26 mouse cellular contexts compared by ENCODE assay signal in the genomic region with DNA sequence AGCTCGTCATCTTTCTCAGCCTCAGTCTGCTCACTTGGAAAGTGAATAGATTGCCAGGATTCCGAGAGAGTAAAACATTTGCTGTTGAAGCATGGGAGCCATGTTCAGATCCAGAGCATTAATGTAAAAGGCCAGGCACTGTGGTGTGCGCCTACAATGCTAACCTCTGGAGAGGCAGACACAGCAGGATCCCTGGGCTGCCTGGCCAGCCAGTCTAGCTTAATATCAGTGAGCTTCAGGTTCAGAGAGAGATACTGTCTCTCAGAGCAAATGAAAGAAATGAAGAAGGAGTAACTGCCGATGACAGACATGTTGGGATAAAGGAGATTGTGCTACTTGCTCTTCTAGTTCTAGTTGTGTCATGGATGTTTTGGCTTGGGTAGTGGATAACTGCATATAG.
DNase-seq lines count a peak whose midpoint lies in the region; ATAC-seq and TF ChIP-seq lines count a peak whose summit lies in the region.
"Had no signal": no experiment of that assay in that cellular context is flagged by ENCODE, and none has a peak within 500 bp of the region (broad histone marks: within the 10 kb centered on the region; RNA-seq: fewer than 3 reads in every experiment).

No protein-coding gene starts in this region.

- no peak for TF ChIP-seq EP300 in liver, postnatal 0 days (IDR thresholded peaks at IDR 0.05; ENCODE audit: low read depth)
- no peak for TF ChIP-seq EP300 in lung, postnatal 0 days (IDR thresholded peaks at IDR 0.05)

- TF ChIP-seq POLR2A in kidney, adult 2 months (IDR thresholded peaks at IDR 0.05; ENCODE audit: low read depth, low read length), result no peak

- no peak overlapping the region for H3K4me2 ChIP-seq in heart, embryonic 11.5 days
- peak overlapping the region; percentile 19; the same call in 1 of the 2 replicates for H3K4me2 ChIP-seq in liver, embryonic 11.5 days
- H3K4me2 ChIP-seq in liver, postnatal 0 days (ENCODE audit: low read depth, low read length), result peak overlapping the region; percentile 65
- H3K4me2 ChIP-seq in lung, postnatal 0 days (replicated peaks; ENCODE audit: low read depth, low read length), result no peak overlapping the region
- H3K4me2 ChIP-seq: embryonic facial prominence, embryonic 12.5 days; forebrain, embryonic 15.5 days; hindbrain, embryonic 14.5 days; limb, embryonic 13.5 days; lung, embryonic 14.5 days; neural tube, embryonic 15.5 days had no signal

- ATAC-seq in heart, embryonic 11.5 days (replicated peaks; ENCODE audit: insufficient number of reproducible peaks, low FRiP score, low TSS enrichment), result no peak
- ATAC-seq in liver, embryonic 11.5 days (replicated peaks; ENCODE audit: low FRiP score), result no peak
- no peak for ATAC-seq in liver, postnatal 0 days
- no peak for ATAC-seq in lung, postnatal 0 days
- ATAC-seq: forebrain, embryonic 15.5 days; Patski had no signal

- H3K27me3 ChIP-seq in heart, embryonic 11.5 days (ENCODE audit: control insufficient read depth, insufficient read depth, low read length), result no peaks in the 10 kb centered on the region
- no peaks in the 10 kb centered on the region for H3K27me3 ChIP-seq in heart, embryonic 10.5 days (ENCODE audit: insufficient read depth, poor library complexity, severe bottlenecking)
- H3K27me3 ChIP-seq in liver, embryonic 11.5 days (replicated peaks; ENCODE audit: control insufficient read depth, insufficient read depth, low read length), result no peaks in the 10 kb centered on the region
- no peaks in the 10 kb centered on the region for H3K27me3 ChIP-seq in liver, postnatal 0 days (ENCODE audit: insufficient read depth, low read length)
- H3K27me3 ChIP-seq in lung, postnatal 0 days (replicated peaks; ENCODE audit: insufficient read depth, low read length), result no peaks in the 10 kb centered on the region
- no peaks in the 10 kb centered on the region for H3K27me3 ChIP-seq in kidney, adult 2 months (replicated peaks; ENCODE audit: control insufficient read depth, insufficient read depth, low read length)
- H3K27me3 ChIP-seq: embryonic facial prominence, embryonic 12.5 days; forebrain, embryonic 15.5 days; limb, embryonic 13.5 days; neural tube, embryonic 15.5 days; Patski had no signal

- H3K36me3 ChIP-seq in heart, embryonic 11.5 days (ENCODE audit: control insufficient read depth, insufficient read depth, low read length), result no peaks in the 10 kb centered on the region
- H3K36me3 ChIP-seq in heart, embryonic 10.5 days, result no peaks in the 10 kb centered on the region
- no peaks in the 10 kb centered on the region for H3K36me3 ChIP-seq in liver, embryonic 11.5 days (ENCODE audit: control insufficient read depth, insufficient read depth, low read length)
- H3K36me3 ChIP-seq in liver, postnatal 0 days (replicated peaks; ENCODE audit: insufficient read depth, low read length), result peaks cover 3% of the 10 kb centered on the region
- H3K36me3 ChIP-seq in lung, postnatal 0 days (ENCODE audit: insufficient read depth, low read length), result no peaks in the 10 kb centered on the region
- H3K36me3 ChIP-seq in kidney, adult 2 months (ENCODE audit: control insufficient read depth, insufficient read depth, low read length), result no peaks in the 10 kb centered on the region
- H3K36me3 ChIP-seq: embryonic facial prominence, embryonic 12.5 days; forebrain, embryonic 15.5 days; limb, embryonic 13.5 days; midbrain, embryonic 10.5 days; neural tube, embryonic 15.5 days had no signal

- no peaks in the 10 kb centered on the region for H3K9me3 ChIP-seq in heart, embryonic 11.5 days (replicated peaks; ENCODE audit: control insufficient read depth, low read length)
- H3K9me3 ChIP-seq in heart, embryonic 10.5 days, result no peaks in the 10 kb centered on the region
- H3K9me3 ChIP-seq in liver, embryonic 11.5 days (ENCODE audit: control insufficient read depth, low read length), result no peaks in the 10 kb centered on the region
- no peaks in the 10 kb centered on the region for H3K9me3 ChIP-seq in liver, postnatal 0 days (ENCODE audit: low read length)
- no peaks in the 10 kb centered on the region for H3K9me3 ChIP-seq in lung, postnatal 0 days (ENCODE audit: low read length)
- H3K9me3 ChIP-seq: embryonic facial prominence, embryonic 12.5 days; forebrain, embryonic 15.5 days; limb, embryonic 13.5 days; midbrain, embryonic 10.5 days; neural tube, embryonic 15.5 days had no signal

- WGBS in heart, embryonic 11.5 days (ENCODE audit: insufficient replicate concordance), result 65% methylated on average over 4 of the region's 4 CpGs
- 61% methylated on average over 4 of the region's 4 CpGs for WGBS in heart, embryonic 10.5 days
- WGBS in liver, embryonic 11.5 days, result 41% methylated on average over 4 of the region's 4 CpGs
- WGBS in liver, postnatal 0 days (ENCODE audit: insufficient replicate concordance), result 53% methylated on average over 4 of the region's 4 CpGs
- 73% methylated on average over 4 of the region's 4 CpGs for WGBS in lung, postnatal 0 days
- 90% methylated on average over 4 of the region's 4 CpGs for WGBS in kidney, adult 2 months

- H3K9ac ChIP-seq in heart, embryonic 11.5 days (ENCODE audit: low read depth, low read length), result no peak overlapping the region; the same call in 1 of the 2 replicates
- no peak overlapping the region; the same call in 1 of the 2 replicates for H3K9ac ChIP-seq in liver, embryonic 11.5 days (ENCODE audit: low read depth, low read length)
- H3K9ac ChIP-seq in liver, postnatal 0 days (replicated peaks), result peak overlapping the region; percentile 41; the same call in 1 of the 2 replicates
- H3K9ac ChIP-seq in lung, postnatal 0 days (replicated peaks; ENCODE audit: low read depth), result no peak overlapping the region
- H3K9ac ChIP-seq: embryonic facial prominence, embryonic 12.5 days; forebrain, embryonic 15.5 days; hindbrain, embryonic 14.5 days; limb, embryonic 13.5 days; lung, embryonic 14.5 days; neural tube, embryonic 15.5 days had no signal

- no peak for DNase-seq in heart, embryonic 10.5 days (ENCODE audit: low spot score)
- DNase-seq in c-Kit-negative CD71-positive TER-119-positive erythroid progenitor cells, embryonic 14.5 days (ENCODE audit: low read depth, low spot score), result peak; percentile 54
- no peak for DNase-seq in liver, embryonic 11.5 days (ENCODE audit: low spot score)
- no peak for DNase-seq in liver, postnatal 0 days
- DNase-seq in lung, postnatal 0 days (ENCODE audit: low spot score), result no peak
- no peak for DNase-seq in gastrocnemius, adult 8-10 months (ENCODE audit: low spot score in 2 of 2)
- DNase-seq in kidney, adult 2 months, result no peak
- DNase-seq: adrenal gland, postnatal 36 days; cerebellum, adult 18-20 months; cerebellum, postnatal 14 days; gastrocnemius, postnatal 25 days; heart, postnatal 4 days; kidney, adult 8-10 months; kidney, postnatal 14 days; layer of hippocampus, postnatal 36 days; lung, embryonic 14.5 days; lung, postnatal 36 days had no signal

- no peak for TF ChIP-seq CTCF in liver, postnatal 0 days (IDR thresholded peaks at IDR 0.05; ENCODE audit: low read depth)
- TF ChIP-seq CTCF in lung, postnatal 0 days (IDR thresholded peaks at IDR 0.05), result no peak
- TF ChIP-seq CTCF in kidney, adult 2 months (conservative IDR thresholded peaks at IDR 0.05; ENCODE audit: insufficient read depth, insufficient read length, low read depth, low read length), result no peak

- no peak overlapping the region for H3K4me3 ChIP-seq in heart, embryonic 11.5 days (ENCODE audit: low read depth, low read length)
- H3K4me3 ChIP-seq in heart, embryonic 10.5 days, result no peak overlapping the region
- no peak overlapping the region for H3K4me3 ChIP-seq in liver, embryonic 11.5 days (ENCODE audit: low read depth, low read length)
- no peak overlapping the region for H3K4me3 ChIP-seq in liver, postnatal 0 days (ENCODE audit: low read depth, low read length)
- H3K4me3 ChIP-seq in lung, postnatal 0 days (ENCODE audit: low read depth, low read length), result no peak overlapping the region
- no peak overlapping the region for H3K4me3 ChIP-seq in kidney, adult 2 months (ENCODE audit: insufficient read depth, low read depth, low read length)
- H3K4me3 ChIP-seq: embryonic facial prominence, embryonic 12.5 days; forebrain, embryonic 15.5 days; limb, embryonic 13.5 days; midbrain, embryonic 10.5 days; neural tube, embryonic 15.5 days had no signal

- peak overlapping the region; percentile 41; the same call in 1 of the 2 replicates for H3K27ac ChIP-seq in heart, embryonic 11.5 days (ENCODE audit: low read depth, low read length)
- no peak overlapping the region for H3K27ac ChIP-seq in heart, embryonic 10.5 days
- peak overlapping the region; percentile 65 for H3K27ac ChIP-seq in liver, embryonic 11.5 days (ENCODE audit: low read depth, low read length)
- peak overlapping the region; percentile 73 for H3K27ac ChIP-seq in liver, postnatal 0 days (ENCODE audit: low read depth)
- H3K27ac ChIP-seq in lung, postnatal 0 days (ENCODE audit: low read length), result no peak overlapping the region
- H3K27ac ChIP-seq in kidney, adult 2 months (ENCODE audit: insufficient read depth, low read depth, low read length), result no peak overlapping the region
- H3K27ac ChIP-seq: embryonic facial prominence, embryonic 12.5 days; forebrain, embryonic 15.5 days; hindbrain, embryonic 14.5 days; limb, embryonic 13.5 days; midbrain, embryonic 10.5 days; neural tube, embryonic 15.5 days; stomach, postnatal 0 days had no signal

- peaks cover 12% of the 10 kb centered on the region; the same call in 1 of the 2 replicates for H3K4me1 ChIP-seq in heart, embryonic 11.5 days (ENCODE audit: control insufficient read depth, insufficient read depth, low read length)
- H3K4me1 ChIP-seq in heart, embryonic 10.5 days, result peaks cover 10% of the 10 kb centered on the region; the same call in 1 of the 2 replicates
- H3K4me1 ChIP-seq in liver, embryonic 11.5 days (replicated peaks; ENCODE audit: control insufficient read depth, insufficient read depth, low read length), result peaks cover 66% of the 10 kb centered on the region
- peaks cover 42% of the 10 kb centered on the region for H3K4me1 ChIP-seq in liver, postnatal 0 days (ENCODE audit: insufficient read depth)
- H3K4me1 ChIP-seq in lung, postnatal 0 days (ENCODE audit: insufficient read depth, low read depth, low read length), result no peaks in the 10 kb centered on the region
- H3K4me1 ChIP-seq in kidney, adult 2 months (ENCODE audit: control insufficient read depth, insufficient read depth, low read length), result no peaks in the 10 kb centered on the region
- H3K4me1 ChIP-seq: embryonic facial prominence, embryonic 12.5 days; forebrain, embryonic 15.5 days; limb, embryonic 13.5 days had no signal

Comparison
In these comparisons a context has a peak if more than half of its experiments do, and no peak if none do; other contexts are left out.
1. H3K27ac ChIP-seq: peak in heart, embryonic 11.5 days (single experiment), liver, embryonic 11.5 days (single experiment) and liver, postnatal 0 days (single experiment); none in heart, embryonic 10.5 days (single experiment), lung, postnatal 0 days (single experiment) and kidney, adult 2 months (single experiment).
2. H3K4me2 ChIP-seq: peak in liver, embryonic 11.5 days (single experiment) and liver, postnatal 0 days (single experiment); none in heart, embryonic 11.5 days (single experiment) and lung, postnatal 0 days (single experiment).